Mouse (Mus musculus): ENCODE measurements around the gene Srgap2. TPM values are rescaled to one million over a fixed set of nuclear protein-coding genes. Genes with fewer than 3 reads are reported as not detected.
A peak's percentile ranks its signal among the peaks of the same experiment; 100 is the strongest.

Gene Srgap2
- polyA plus RNA-seq, 1 experiment from 2014 or later, result 16.9 TPM

DNA sequence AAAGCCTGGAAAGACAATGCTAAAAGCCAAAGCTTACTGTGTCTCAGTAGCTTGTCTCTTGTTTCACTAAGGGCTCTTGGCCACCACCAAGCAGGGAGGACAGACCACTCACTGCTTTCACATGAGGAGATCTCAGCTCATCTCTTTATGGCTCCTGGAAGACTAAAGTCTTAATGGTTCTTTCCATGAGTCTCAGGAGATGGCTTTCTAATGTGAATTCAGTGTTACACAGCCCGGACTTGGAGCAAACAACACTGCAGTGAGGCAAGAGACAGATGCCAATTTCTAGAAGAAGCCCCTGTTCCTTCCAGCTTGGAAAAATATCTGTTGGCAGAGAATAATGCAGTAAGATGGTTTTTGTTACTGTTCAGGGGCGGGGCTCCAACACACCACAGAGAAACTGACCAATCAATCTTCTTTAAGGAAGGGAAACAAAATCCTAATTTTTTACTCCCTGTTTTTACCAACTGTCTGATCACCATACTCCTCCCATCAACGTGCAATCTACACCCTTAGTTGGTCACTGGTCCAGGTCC, 71.7 kb downstream of the Srgap2 start:
- Histone ChIP-seq H3K4me1 (peaks cover 13% of the 10 kb centered on the region; the same call in 1 of the 2 replicates), H3K9ac (no peak overlapping the region), H3K27me3 (no peaks in the 10 kb centered on the region), H3K36me3 (0 out of 2 replicates have a peak, but pooled peaks cover 3% of the 10 kb centered on the region), H3K9me3 (no peaks in the 10 kb centered on the region), H3K4me3 (no peak overlapping the region), H3K4me2 (replicated peaks) (no peak overlapping the region), H3K27ac (no peak overlapping the region)
- WGBS, result 83% methylated on average over 3 of the region's 3 CpGs
- ATAC-seq (ENCODE audit: low FRiP score, low read depth), result no peak

DNA sequence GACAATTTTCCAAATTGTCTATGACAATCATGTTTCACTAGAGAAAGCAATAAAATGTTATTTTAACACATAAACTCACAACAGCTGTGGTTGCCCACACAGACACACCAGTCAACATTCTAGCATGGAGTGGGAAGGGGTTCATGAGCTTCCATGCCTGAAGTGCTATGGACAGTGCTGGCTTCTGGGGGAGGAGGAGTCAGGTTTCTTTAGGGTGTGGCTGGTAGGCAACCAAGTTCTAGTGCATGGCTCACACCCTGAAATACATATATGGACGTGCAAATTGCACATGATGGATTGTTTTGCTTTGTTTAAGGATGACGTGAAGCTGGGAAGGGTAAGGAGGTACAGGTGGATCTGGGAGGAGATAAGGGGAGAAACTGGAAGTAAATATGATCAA, 72.8 kb downstream of the Srgap2 start:
- no peak for ATAC-seq (ENCODE audit: low FRiP score, low read depth)
- H3K4me2 ChIP-seq (replicated peaks), result no peak overlapping the region
- no peak overlapping the region for H3K4me3 ChIP-seq

DNA sequence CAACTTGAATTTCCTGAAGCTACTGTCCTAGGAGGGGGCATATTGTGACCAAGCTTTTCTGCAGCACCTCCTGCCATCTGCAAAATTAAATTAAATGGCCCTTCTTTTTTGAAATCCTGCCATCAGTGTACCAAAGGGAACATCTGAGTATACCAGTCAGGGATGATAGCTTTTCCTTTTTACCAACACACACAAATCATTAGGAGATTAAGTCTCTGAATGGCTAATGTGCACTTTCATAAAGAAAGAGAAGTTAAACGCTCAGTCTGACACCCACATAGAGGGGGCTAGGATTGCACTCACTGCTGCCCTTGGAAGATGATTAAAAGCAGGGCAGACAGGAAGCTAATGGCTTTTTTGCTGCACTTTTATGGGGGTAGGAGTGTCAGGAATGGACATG, 73.8 kb downstream of the Srgap2 start:
- Histone ChIP-seq H3K36me3 (0 out of 2 replicates have a peak, but pooled peaks cover 3% of the 10 kb centered on the region), H3K27me3 (no peaks in the 10 kb centered on the region), H3K4me3 (no peak overlapping the region), H3K4me2 (replicated peaks) (no peak overlapping the region), H3K9ac (no peak overlapping the region), H3K27ac (no peak overlapping the region), H3K9me3 (no peaks in the 10 kb centered on the region), H3K4me1 (peaks cover 13% of the 10 kb centered on the region; the same call in 1 of the 2 replicates)
- 20% methylated on average over 1 of the region's 1 CpGs for WGBS
- ATAC-seq (ENCODE audit: low FRiP score, low read depth), result no peak

More for the DNA sequence above, 72.8 kb downstream of the Srgap2 start:
- no peak overlapping the region for H3K27ac ChIP-seq
- no peak overlapping the region for H3K9ac ChIP-seq
- peaks cover 13% of the 10 kb centered on the region; the same call in 1 of the 2 replicates for H3K4me1 ChIP-seq
- 0 out of 2 replicates have a peak, but pooled peaks cover 3% of the 10 kb centered on the region for H3K36me3 ChIP-seq
- no peaks in the 10 kb centered on the region for H3K27me3 ChIP-seq
- no peaks in the 10 kb centered on the region for H3K9me3 ChIP-seq
- 60% methylated on average over 2 of the region's 2 CpGs for WGBS

DNA sequence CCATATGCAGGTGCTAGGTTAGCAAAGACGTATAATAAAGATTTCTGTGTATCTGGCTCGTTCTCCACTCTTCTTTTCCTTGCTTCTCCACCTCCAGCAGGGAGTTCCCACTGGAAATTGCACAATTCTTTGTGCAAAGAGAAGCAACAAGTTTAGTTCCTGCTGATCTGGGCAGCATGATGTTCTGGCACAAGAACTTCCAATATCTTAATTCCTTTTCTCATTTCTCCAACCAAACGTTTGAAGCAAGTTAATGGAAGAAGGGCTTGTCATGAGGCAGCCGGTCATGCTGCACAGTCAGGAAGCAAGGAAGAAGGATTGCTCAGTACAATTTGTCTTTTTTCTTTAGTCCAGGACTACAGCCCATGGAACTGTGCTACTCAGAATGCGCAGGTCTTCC, 78.8 kb downstream of the Srgap2 start:
- Histone ChIP-seq H3K4me2 (replicated peaks) (no peak overlapping the region), H3K27me3 (no peaks in the 10 kb centered on the region), H3K27ac (no peak overlapping the region), H3K4me3 (no peak overlapping the region), H3K9me3 (no peaks in the 10 kb centered on the region), H3K4me1 (peaks cover 7% of the 10 kb centered on the region; the same call in 1 of the 2 replicates), H3K9ac (no peak overlapping the region), H3K36me3 (0 out of 2 replicates have a peak, but pooled peaks cover 3% of the 10 kb centered on the region)
- ATAC-seq (ENCODE audit: low FRiP score, low read depth), result no peak
- 74% methylated on average over 5 of the region's 5 CpGs for WGBS

DNA sequence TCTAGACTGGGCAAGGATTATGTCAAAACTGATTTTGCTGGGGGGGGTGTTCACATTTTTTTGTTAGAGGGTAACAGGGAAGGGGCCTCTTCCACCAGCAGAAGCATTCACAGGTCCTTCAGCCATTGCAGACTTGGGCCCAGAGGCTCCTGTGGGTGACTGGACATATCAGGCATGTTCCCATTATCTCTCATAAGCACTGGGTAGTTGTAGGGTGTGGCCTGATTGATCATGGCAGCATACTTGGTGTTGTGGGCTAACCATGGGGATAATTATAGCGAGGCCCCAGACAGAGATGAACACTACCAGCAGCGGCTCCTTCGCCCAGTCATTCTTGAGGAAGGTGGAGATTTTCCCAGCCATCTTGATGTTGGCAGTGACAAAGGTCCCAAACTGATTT, 79.8 kb downstream of the Srgap2 start:
- Histone ChIP-seq H3K4me3 (no peak overlapping the region), H3K27me3 (no peaks in the 10 kb centered on the region), H3K9ac (no peak overlapping the region), H3K9me3 (no peaks in the 10 kb centered on the region), H3K4me2 (replicated peaks) (no peak overlapping the region), H3K4me1 (peaks cover 6% of the 10 kb centered on the region; the same call in 1 of the 2 replicates), H3K27ac (no peak overlapping the region), H3K36me3 (0 out of 2 replicates have a peak, but pooled peaks cover 3% of the 10 kb centered on the region)
- ATAC-seq (ENCODE audit: low FRiP score, low read depth), result no peak
- 96% methylated on average over 3 of the region's 3 CpGs for WGBS

DNA sequence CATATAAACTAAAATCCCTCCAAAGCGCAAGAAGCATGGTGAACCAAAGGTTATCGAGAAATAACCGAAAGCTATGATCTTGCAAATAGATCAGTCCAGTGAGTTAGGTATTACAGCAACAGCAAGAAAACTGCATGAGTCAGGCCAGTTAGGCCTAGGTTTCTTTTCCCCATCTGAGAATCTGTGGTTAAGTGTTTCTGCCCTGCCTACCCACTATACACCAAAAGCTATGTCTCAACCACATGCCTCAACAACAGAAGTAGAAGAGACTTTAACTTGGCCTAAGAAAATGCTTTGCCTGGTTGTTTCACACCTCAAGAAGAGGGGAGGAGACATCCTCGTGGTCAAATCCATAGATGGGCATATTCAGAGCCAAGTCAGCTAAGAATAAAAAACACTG, 80.6 kb downstream of the Srgap2 start:
- Histone ChIP-seq H3K27ac (no peak overlapping the region), H3K9ac (no peak overlapping the region), H3K4me2 (replicated peaks) (no peak overlapping the region), H3K27me3 (no peaks in the 10 kb centered on the region), H3K36me3 (0 out of 2 replicates have a peak, but pooled peaks cover 3% of the 10 kb centered on the region), H3K9me3 (no peaks in the 10 kb centered on the region), H3K4me1 (peaks cover 6% of the 10 kb centered on the region; the same call in 1 of the 2 replicates), H3K4me3 (no peak overlapping the region)
- no peak for ATAC-seq (ENCODE audit: low FRiP score, low read depth)
- 93% methylated on average over 4 of the region's 4 CpGs for WGBS

DNA sequence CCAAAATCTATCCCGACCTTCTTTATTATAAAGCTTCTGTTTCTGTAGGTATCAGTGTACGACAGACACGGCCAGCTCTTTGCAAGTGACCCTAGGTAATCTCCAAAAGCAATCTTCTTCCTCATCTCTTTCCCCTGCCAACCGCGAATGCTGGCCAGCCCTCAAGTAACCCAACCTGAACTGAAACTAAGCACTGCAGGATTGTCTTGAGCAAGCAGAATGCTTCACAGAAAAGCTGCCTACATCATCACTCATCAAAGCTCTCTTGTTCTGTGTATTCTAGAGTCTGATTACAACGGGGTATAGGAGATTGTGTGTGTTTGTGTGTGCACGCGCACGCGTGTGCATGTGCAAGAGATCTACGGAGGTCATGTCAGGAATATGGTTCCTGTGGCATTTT, 88.6 kb downstream of the Srgap2 start:
- Histone ChIP-seq H3K9ac (no peak overlapping the region), H3K4me1 (peaks cover 19% of the 10 kb centered on the region), H3K9me3 (no peaks in the 10 kb centered on the region), H3K27ac (no peak overlapping the region), H3K36me3 (no peaks in the 10 kb centered on the region), H3K4me2 (replicated peaks) (no peak overlapping the region), H3K27me3 (no peaks in the 10 kb centered on the region), H3K4me3 (no peak overlapping the region)
- ATAC-seq (ENCODE audit: low FRiP score, low read depth), result no peak
- 93% methylated on average over 11 of the region's 11 CpGs for WGBS

DNA sequence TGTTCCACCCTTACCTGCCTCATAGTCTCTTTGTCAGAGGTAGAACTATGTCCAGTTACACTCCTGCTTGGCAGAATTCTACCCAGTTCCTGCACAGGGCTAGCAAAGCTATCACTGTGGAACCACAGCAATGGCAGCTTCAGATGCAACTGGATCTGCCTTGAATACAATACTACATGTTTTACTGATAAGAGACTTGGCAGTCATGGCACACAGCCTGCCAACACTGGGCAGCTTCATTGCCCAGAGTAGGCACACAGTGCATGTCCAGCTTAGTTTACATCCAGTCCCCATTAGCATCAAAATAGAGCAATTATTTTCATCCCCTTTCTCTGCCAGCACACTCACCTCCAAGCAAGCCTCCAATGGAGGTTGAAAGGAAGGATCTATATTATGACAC, 89.2 kb downstream of the Srgap2 start:
- ATAC-seq (ENCODE audit: low FRiP score, low read depth), result no peak
- Histone ChIP-seq H3K27ac (no peak overlapping the region), H3K4me3 (no peak overlapping the region), H3K4me1 (peaks cover 18% of the 10 kb centered on the region), H3K4me2 (replicated peaks) (no peak overlapping the region), H3K9ac (no peak overlapping the region), H3K36me3 (no peaks in the 10 kb centered on the region), H3K9me3 (no peaks in the 10 kb centered on the region), H3K27me3 (no peaks in the 10 kb centered on the region)

GRCm38 (mm10) chr1:131436609-131437008, 90.5 kb downstream of the Srgap2 start:
- no peak overlapping the region for H3K9ac ChIP-seq
- no peak for ATAC-seq (ENCODE audit: low FRiP score, low read depth)
- H3K27ac ChIP-seq, result no peak overlapping the region
- H3K4me1 ChIP-seq, result peaks cover 22% of the 10 kb centered on the region
- no peaks in the 10 kb centered on the region for H3K9me3 ChIP-seq
- H3K4me2 ChIP-seq (replicated peaks), result no peak overlapping the region
- no peaks in the 10 kb centered on the region for H3K36me3 ChIP-seq
- WGBS, result 67% methylated on average over 7 of the region's 7 CpGs
- no peak overlapping the region for H3K4me3 ChIP-seq
- H3K27me3 ChIP-seq, result no peaks in the 10 kb centered on the region

GRCm38 (mm10) chr1:131431456-131432246, 95.5 kb downstream of the Srgap2 start:
- peaks cover 57% of the 10 kb centered on the region for H3K4me1 ChIP-seq
- H3K4me3 ChIP-seq, result no peak overlapping the region
- 58% methylated on average over 5 of the region's 5 CpGs for WGBS
- H3K27ac ChIP-seq, result peak overlapping the region; percentile 15; the same call in 1 of the 2 replicates
- ATAC-seq (ENCODE audit: low FRiP score, low read depth), result 0 out of 2 replicates have a peak, but pooled peaks have one; percentile 34
- no peaks in the 10 kb centered on the region for H3K27me3 ChIP-seq
- no peaks in the 10 kb centered on the region for H3K9me3 ChIP-seq
- no peak overlapping the region for H3K9ac ChIP-seq
- no peak overlapping the region for H3K4me2 ChIP-seq (replicated peaks)
- no peaks in the 10 kb centered on the region for H3K36me3 ChIP-seq

GRCm38 (mm10) chr1:131427140-131427821, 99.9 kb downstream of the Srgap2 start:
- Histone ChIP-seq H3K4me3 (no peak overlapping the region), H3K27ac (peak overlapping the region; percentile 58; the same call in 1 of the 2 replicates), H3K9me3 (no peaks in the 10 kb centered on the region), H3K36me3 (no peaks in the 10 kb centered on the region), H3K27me3 (no peaks in the 10 kb centered on the region), H3K4me2 (replicated peaks) (peak overlapping the region; percentile 28), H3K4me1 (peaks cover 52% of the 10 kb centered on the region), H3K9ac (no peak overlapping the region; the same call in 1 of the 2 replicates)
- 10% methylated on average over 5 of the region's 5 CpGs for WGBS
- peak; percentile 51; the same call in 1 of the 2 replicates for ATAC-seq (ENCODE audit: low FRiP score, low read depth)

GRCm38 (mm10) chr1:131423061-131423460, 104.1 kb downstream of the Srgap2 start:
- ATAC-seq (ENCODE audit: low FRiP score, low read depth), result no peak
- H3K9me3 ChIP-seq, result no peaks in the 10 kb centered on the region
- H3K4me2 ChIP-seq (replicated peaks), result no peak overlapping the region
- no peaks in the 10 kb centered on the region for H3K27me3 ChIP-seq
- H3K36me3 ChIP-seq, result no peaks in the 10 kb centered on the region
- H3K4me3 ChIP-seq, result no peak overlapping the region
- 87% methylated on average over 3 of the region's 3 CpGs for WGBS
- H3K27ac ChIP-seq, result no peak overlapping the region
- H3K9ac ChIP-seq, result no peak overlapping the region
- H3K4me1 ChIP-seq, result peaks cover 15% of the 10 kb centered on the region

Data from limb, embryonic 13.5 days (tissue).